Comparison of ENCODE assay signal across 8 mouse cellular contexts in the genomic region with DNA sequence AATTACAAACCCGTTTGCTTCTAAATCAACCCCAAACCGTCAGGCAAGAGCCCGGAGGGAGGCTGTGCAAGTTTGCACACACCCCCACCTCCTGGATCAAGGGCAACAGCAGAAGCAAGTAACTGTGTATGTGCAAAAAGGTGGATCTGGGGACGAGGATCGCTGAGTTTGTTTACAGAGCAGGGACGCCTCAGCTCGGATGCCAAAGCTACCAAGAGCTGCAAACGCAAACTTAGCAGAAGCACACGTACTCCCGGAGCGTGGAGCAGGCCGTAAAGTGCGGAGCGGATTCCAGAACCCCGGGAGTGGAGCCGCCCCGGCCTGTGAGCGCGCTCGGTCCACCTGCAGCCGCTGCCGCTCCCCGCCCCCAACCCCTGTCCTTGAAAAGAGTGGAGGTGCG. TPM values are rescaled to one million over a fixed set of nuclear protein-coding genes. Genes with fewer than 3 reads are reported as not detected.
DNase-seq lines count a peak whose midpoint lies in the region; ATAC-seq and TF ChIP-seq lines count a peak whose summit lies in the region.

No protein-coding gene starts in this region.

- ATAC-seq in heart, embryonic 14.5 days (ENCODE audit: insufficient number of reproducible peaks, insufficient read depth, low FRiP score, low read depth) = peak; percentile 82
- ATAC-seq in liver, embryonic 13.5 days (ENCODE audit: low read depth) = peak; percentile 77
- ATAC-seq in neural tube, embryonic 11.5 days (ENCODE audit: insufficient read depth, low FRiP score, low TSS enrichment) = peak; percentile 72
- ATAC-seq in stomach, postnatal 0 days (ENCODE audit: low FRiP score, low TSS enrichment) = peak; percentile 82

- H3K4me1 ChIP-seq in heart, embryonic 14.5 days (ENCODE audit: control insufficient read depth in 2 of 2, insufficient read depth in 2 of 2, low read length in 2 of 2) = peaks cover 7 to 30% of the 10 kb centered on the region in 2 experiments
- H3K4me1 ChIP-seq in liver, embryonic 13.5 days (replicated peaks) = peaks cover 73% of the 10 kb centered on the region
- peaks cover 10% of the 10 kb centered on the region for H3K4me1 ChIP-seq in neural tube, embryonic 11.5 days (ENCODE audit: control insufficient read depth, insufficient read depth, low read length)
- H3K4me1 ChIP-seq in stomach, postnatal 0 days (replicated peaks; ENCODE audit: control insufficient read depth, insufficient read depth) = no peaks in the 10 kb centered on the region; the same call in 1 of the 2 replicates

- TF ChIP-seq EP300 in stomach, postnatal 0 days (optimal IDR thresholded peaks at IDR 0.05) = peak; percentile 84

- DNase-seq in CD4-positive, CD25-positive, alpha-beta regulatory T cell, adult 2 months (ENCODE audit: low read depth, low spot score) = peak; percentile 94
- DNase-seq in c-Kit-negative CD71-positive TER-119-positive erythroid progenitor cells, embryonic 14.5 days (ENCODE audit: low read depth, low spot score) = peak; percentile 77
- DNase-seq in fibroblast of lung, adult 2 months (ENCODE audit: low read depth) = peak; percentile 65
- DNase-seq in kidney, postnatal 14 days = peak; percentile 97
- peak; percentile 90 for DNase-seq in liver, embryonic 13.5 days
- peak; percentile 96 for DNase-seq in neural tube, embryonic 11.5 days (ENCODE audit: low spot score)
- peak; percentile 95 for DNase-seq in stomach, postnatal 0 days (ENCODE audit: low spot score)

- peak; percentile 58 for TF ChIP-seq CTCF in stomach, postnatal 0 days (IDR thresholded peaks at IDR 0.05; ENCODE audit: low read depth)

- H3K4me3 ChIP-seq in heart, embryonic 14.5 days (ENCODE audit: control insufficient read depth in 1 of 2, insufficient read depth in 1 of 2, low read depth in 1 of 2, low read length in 2 of 2) = peak overlapping the region; percentile 82 to 97
- H3K4me3 ChIP-seq in liver, embryonic 13.5 days (replicated peaks) = peak overlapping the region; percentile 90
- peak overlapping the region; percentile 96 for H3K4me3 ChIP-seq in neural tube, embryonic 11.5 days (ENCODE audit: low read depth, low read length)
- H3K4me3 ChIP-seq in stomach, postnatal 0 days (ENCODE audit: low read depth, low read length) = peak overlapping the region; percentile 95

- peak overlapping the region; percentile 97 to 100 for H3K27ac ChIP-seq in heart, embryonic 14.5 days (replicated peaks in 1 of 2; ENCODE audit: control insufficient read depth in 1 of 2, insufficient read depth in 1 of 2, low read depth in 2 of 2, low read length in 2 of 2)
- peak overlapping the region; percentile 98 for H3K27ac ChIP-seq in liver, embryonic 13.5 days
- H3K27ac ChIP-seq in neural tube, embryonic 11.5 days (ENCODE audit: low read depth, low read length) = peak overlapping the region; percentile 99
- peak overlapping the region; percentile 98 for H3K27ac ChIP-seq in stomach, postnatal 0 days (replicated peaks)

- no peaks in the 10 kb centered on the region for H3K9me3 ChIP-seq in heart, embryonic 14.5 days (ENCODE audit: control insufficient read depth, low read length)
- H3K9me3 ChIP-seq in liver, embryonic 13.5 days (replicated peaks) = no peaks in the 10 kb centered on the region
- no peaks in the 10 kb centered on the region for H3K9me3 ChIP-seq in neural tube, embryonic 11.5 days (ENCODE audit: control insufficient read depth, low read length)
- no peaks in the 10 kb centered on the region for H3K9me3 ChIP-seq in stomach, postnatal 0 days (ENCODE audit: control insufficient read depth, low read length)

- H3K27me3 ChIP-seq in heart, embryonic 14.5 days (ENCODE audit: control insufficient read depth, insufficient read depth, low read length) = no peaks in the 10 kb centered on the region
- H3K27me3 ChIP-seq in liver, embryonic 13.5 days = no peaks in the 10 kb centered on the region
- H3K27me3 ChIP-seq in neural tube, embryonic 11.5 days (ENCODE audit: control insufficient read depth, insufficient read depth, low read length) = no peaks in the 10 kb centered on the region
- no peaks in the 10 kb centered on the region for H3K27me3 ChIP-seq in stomach, postnatal 0 days (ENCODE audit: control insufficient read depth, insufficient read depth, low read length)

- 1% methylated on average over 24 of the region's 24 CpGs for WGBS in heart, embryonic 14.5 days
- under 1% methylated on average over 24 of the region's 24 CpGs for WGBS in liver, embryonic 13.5 days (ENCODE audit: insufficient replicate concordance)
- WGBS in neural tube, embryonic 11.5 days = 0% methylated on average over 24 of the region's 24 CpGs
- WGBS in stomach, postnatal 0 days = 0% methylated on average over 24 of the region's 24 CpGs

- H3K36me3 ChIP-seq in heart, embryonic 14.5 days (ENCODE audit: control insufficient read depth, insufficient read depth, low read length) = no peaks in the 10 kb centered on the region
- peaks cover 9% of the 10 kb centered on the region; the same call in 1 of the 2 replicates for H3K36me3 ChIP-seq in liver, embryonic 13.5 days
- no peaks in the 10 kb centered on the region for H3K36me3 ChIP-seq in neural tube, embryonic 11.5 days (ENCODE audit: control insufficient read depth, insufficient read depth, low read length)
- no peaks in the 10 kb centered on the region for H3K36me3 ChIP-seq in stomach, postnatal 0 days (ENCODE audit: control insufficient read depth, insufficient read depth, low read length)

- H3K9ac ChIP-seq in heart, embryonic 14.5 days (ENCODE audit: low read length) = peak overlapping the region; percentile 97
- peak overlapping the region; percentile 82 for H3K9ac ChIP-seq in liver, embryonic 13.5 days
- H3K9ac ChIP-seq in neural tube, embryonic 11.5 days (ENCODE audit: low read length) = peak overlapping the region; percentile 96
- peak overlapping the region; percentile 93 for H3K9ac ChIP-seq in stomach, postnatal 0 days (ENCODE audit: low read length)

- peak overlapping the region; percentile 88 for H3K4me2 ChIP-seq in heart, embryonic 14.5 days (ENCODE audit: low read length)
- peak overlapping the region; percentile 99 for H3K4me2 ChIP-seq in liver, embryonic 13.5 days
- H3K4me2 ChIP-seq in neural tube, embryonic 11.5 days (ENCODE audit: low read depth) = peak overlapping the region; percentile 76
- peak overlapping the region; percentile 84 for H3K4me2 ChIP-seq in stomach, postnatal 0 days (replicated peaks; ENCODE audit: low read depth)

RNA-seq across cellular contexts. Expression of a gene that starts 0.9 kb away (rescaled TPM):
- 34.8 and 37.2 TPM in 2 replicates for polyA plus RNA-seq in heart, embryonic 14.5 days (2014; fragmentation: Nextera tagmentation; extraction: Ambion mirVana)
- 16.9 and 22.2 TPM in 2 replicates for polyA plus RNA-seq in liver, embryonic 13.5 days (2015; fragmentation: Nextera tagmentation; extraction: Ambion mirVana)
- 82.2 and 88.4 TPM in 2 replicates for polyA plus RNA-seq in neural tube, embryonic 11.5 days (2014; fragmentation: Nextera tagmentation; extraction: Ambion mirVana)
- polyA plus RNA-seq in stomach, postnatal 0 days (2015; fragmentation: Nextera tagmentation; extraction: Ambion mirVana) = 33.0 and 33.7 TPM in 2 replicates

Comparison
In these comparisons a context has a peak if more than half of its experiments do, and no peak if none do; other contexts are left out.
1. Peak in every context shown above with its lines: DNase-seq, ATAC-seq, H3K4me3 ChIP-seq and H3K27ac ChIP-seq.